Comparison of ENCODE assay signal across 15 mouse cellular contexts in the genomic region with DNA sequence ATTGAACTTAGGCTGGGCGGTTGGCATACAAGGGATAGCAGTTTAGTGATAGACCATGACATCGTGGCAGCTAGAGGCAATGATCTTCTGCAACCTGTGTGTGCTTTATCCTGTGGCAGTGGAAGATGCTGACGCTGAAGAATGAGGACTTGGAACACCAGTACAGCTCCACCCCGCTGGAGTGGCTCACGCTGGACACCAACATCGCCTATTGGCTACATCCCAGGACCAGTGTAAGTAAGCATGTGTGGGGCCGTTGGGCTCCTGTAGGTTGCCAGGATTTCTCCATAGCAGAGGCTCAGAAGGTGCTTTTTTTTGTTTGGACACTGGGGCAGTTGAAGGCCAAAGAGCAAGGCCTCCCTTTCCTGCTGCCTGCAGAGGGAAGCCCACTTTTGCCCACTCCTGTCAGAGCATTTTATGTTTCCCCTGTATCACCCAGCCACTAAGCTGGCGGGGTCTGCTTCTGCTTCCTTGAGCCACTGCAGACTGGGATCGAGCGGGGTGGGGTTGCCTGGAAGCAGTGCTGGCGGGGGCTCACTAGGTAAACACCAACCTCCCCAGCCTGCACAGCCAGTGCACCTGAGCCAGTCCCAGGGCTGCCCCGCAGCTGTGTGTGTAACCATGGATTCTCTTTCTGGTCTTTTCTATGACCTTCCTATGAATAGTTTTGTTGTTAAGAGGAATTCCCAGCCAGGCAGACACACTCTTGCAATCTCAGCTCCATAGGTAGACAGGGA. TPM values are rescaled to one million over a fixed set of nuclear protein-coding genes. Genes with fewer than 3 reads are reported as not detected.
DNase-seq lines count a peak whose midpoint lies in the region; ATAC-seq and TF ChIP-seq lines count a peak whose summit lies in the region.
"Had no signal": no experiment of that assay in that cellular context is flagged by ENCODE, and none has a peak within 500 bp of the region (broad histone marks: within the 10 kb centered on the region; RNA-seq: fewer than 3 reads in every experiment).

No protein-coding gene starts in this region.

- no peaks in the 10 kb centered on the region for H3K27me3 ChIP-seq in liver, postnatal 0 days (ENCODE audit: insufficient read depth, low read length)
- H3K27me3 ChIP-seq in liver, embryonic 12.5 days (replicated peaks): no peaks in the 10 kb centered on the region
- no peaks in the 10 kb centered on the region for H3K27me3 ChIP-seq in lung, postnatal 0 days (replicated peaks; ENCODE audit: insufficient read depth, low read length)
- H3K27me3 ChIP-seq: embryonic facial prominence, embryonic 13.5 days; midbrain, embryonic 12.5 days had no signal

- no peak overlapping the region for H3K27ac ChIP-seq in liver, postnatal 0 days (ENCODE audit: low read depth)
- no peak overlapping the region for H3K27ac ChIP-seq in liver, embryonic 12.5 days
- H3K27ac ChIP-seq in lung, postnatal 0 days (ENCODE audit: low read length): peak overlapping the region; percentile 32; the same call in 1 of the 2 replicates
- H3K27ac ChIP-seq: embryonic facial prominence, embryonic 13.5 days; layer of hippocampus, adult 2 months; liver, embryonic 14.5 days; midbrain, embryonic 12.5 days had no signal

- no peak for TF ChIP-seq EP300 in liver, postnatal 0 days (IDR thresholded peaks at IDR 0.05; ENCODE audit: low read depth)
- TF ChIP-seq EP300 in lung, postnatal 0 days (IDR thresholded peaks at IDR 0.05): no peak

- H3K4me3 ChIP-seq in liver, postnatal 0 days (ENCODE audit: low read depth, low read length): no peak overlapping the region
- no peak overlapping the region for H3K4me3 ChIP-seq in liver, embryonic 12.5 days
- H3K4me3 ChIP-seq in lung, postnatal 0 days (ENCODE audit: low read depth, low read length): no peak overlapping the region
- H3K4me3 ChIP-seq: embryonic facial prominence, embryonic 13.5 days; layer of hippocampus, adult 2 months; midbrain, embryonic 12.5 days had no signal

- peaks cover under 1% of the 10 kb centered on the region; the same call in 1 of the 2 replicates for H3K4me1 ChIP-seq in liver, postnatal 0 days (ENCODE audit: insufficient read depth)
- no peaks in the 10 kb centered on the region for H3K4me1 ChIP-seq in liver, embryonic 12.5 days
- no peaks in the 10 kb centered on the region; the same call in 1 of the 2 replicates for H3K4me1 ChIP-seq in lung, postnatal 0 days (ENCODE audit: insufficient read depth, low read depth, low read length)
- H3K4me1 ChIP-seq: embryonic facial prominence, embryonic 13.5 days; midbrain, embryonic 12.5 days had no signal

- 72% methylated on average over 12 of the region's 12 CpGs for WGBS in liver, postnatal 0 days (ENCODE audit: insufficient replicate concordance)
- WGBS in liver, embryonic 12.5 days (ENCODE audit: insufficient replicate concordance): 82% methylated on average over 12 of the region's 12 CpGs
- WGBS in lung, postnatal 0 days: 65% methylated on average over 12 of the region's 12 CpGs

- no peak overlapping the region for H3K9ac ChIP-seq in liver, postnatal 0 days (replicated peaks)
- no peak overlapping the region for H3K9ac ChIP-seq in liver, embryonic 12.5 days
- H3K9ac ChIP-seq in lung, postnatal 0 days (replicated peaks; ENCODE audit: low read depth): no peak overlapping the region
- H3K9ac ChIP-seq: embryonic facial prominence, embryonic 13.5 days; liver, embryonic 14.5 days; midbrain, embryonic 12.5 days had no signal

- H3K9me3 ChIP-seq in liver, postnatal 0 days (ENCODE audit: low read length): no peaks in the 10 kb centered on the region
- H3K9me3 ChIP-seq in liver, embryonic 12.5 days (replicated peaks): no peaks in the 10 kb centered on the region
- no peaks in the 10 kb centered on the region for H3K9me3 ChIP-seq in lung, postnatal 0 days (ENCODE audit: low read length)
- H3K9me3 ChIP-seq: embryonic facial prominence, embryonic 13.5 days; midbrain, embryonic 12.5 days had no signal

- peaks cover 47% of the 10 kb centered on the region for H3K36me3 ChIP-seq in liver, postnatal 0 days (replicated peaks; ENCODE audit: insufficient read depth, low read length)
- H3K36me3 ChIP-seq in liver, embryonic 12.5 days: peaks cover 97% of the 10 kb centered on the region
- H3K36me3 ChIP-seq in lung, postnatal 0 days (ENCODE audit: insufficient read depth, low read length): peaks cover 5% of the 10 kb centered on the region; the same call in 1 of the 2 replicates

- peak; percentile 30 for ATAC-seq in liver, postnatal 0 days
- ATAC-seq in liver, embryonic 12.5 days: no peak
- peak; percentile 37 for ATAC-seq in lung, postnatal 0 days
- ATAC-seq in erythroid progenitor cell, adult 5-6 weeks (replicated peaks; ENCODE audit: low FRiP score, poor library complexity, severe bottlenecking): no peak
- ATAC-seq: forebrain, embryonic 14.5 days had no signal

- H3K4me2 ChIP-seq in liver, postnatal 0 days (ENCODE audit: low read depth, low read length): no peak overlapping the region
- no peak overlapping the region for H3K4me2 ChIP-seq in liver, embryonic 12.5 days
- H3K4me2 ChIP-seq in lung, postnatal 0 days (replicated peaks; ENCODE audit: low read depth, low read length): no peak overlapping the region
- H3K4me2 ChIP-seq: embryonic facial prominence, embryonic 13.5 days; midbrain, embryonic 12.5 days had no signal

- DNase-seq in gastrocnemius, adult 18-20 months (ENCODE audit: low spot score): peak; percentile 73
- no peak for DNase-seq in gastrocnemius, postnatal 4 days (ENCODE audit: low spot score in 2 of 2)
- DNase-seq in liver, postnatal 0 days: no peak
- DNase-seq in lung, postnatal 0 days (ENCODE audit: low spot score): peak; percentile 61
- peak; percentile 63 for DNase-seq in testis, postnatal 10 days (ENCODE audit: low spot score)
- no peak for DNase-seq in B cell, adult 2 months
- DNase-seq: heart, postnatal 14 days; thymus, postnatal 25 days had no signal

- TF ChIP-seq CTCF in liver, postnatal 0 days (IDR thresholded peaks at IDR 0.05; ENCODE audit: low read depth): no peak
- TF ChIP-seq CTCF in lung, postnatal 0 days (IDR thresholded peaks at IDR 0.05): no peak

RNA-seq across cellular contexts. Expression of a gene that starts 8.0 kb away (rescaled TPM):
- total RNA-seq in gastrocnemius, adult 18-20 months (2021): 10 to 100 TPM; 11.4 to 11.6 TPM
- 10 to 100 TPM; 24.5 to 27.2 TPM for total RNA-seq in gastrocnemius, postnatal 4 days (2021)
- polyA plus RNA-seq in liver, postnatal 0 days (2015; fragmentation: Nextera tagmentation; extraction: Ambion mirVana): 26.9 and 33.3 TPM in 2 replicates
- polyA plus RNA-seq in liver, embryonic 12.5 days (2016; fragmentation: Nextera tagmentation; extraction: Ambion mirVana): 39.9 and 42.0 TPM in 2 replicates
- 50.9 and 57.7 TPM in 2 replicates for polyA plus RNA-seq in lung, postnatal 0 days (2015; fragmentation: Nextera tagmentation; extraction: Ambion mirVana)
- total RNA-seq in erythroid progenitor cell, adult 5-6 weeks (2015; ENCODE audit: low replicate concordance): 7.5 and 11.5 TPM in 2 replicates
- total RNA-seq in erythroid progenitor cell, adult 5-6 weeks (2017; ENCODE audit: low replicate concordance): 20.4 and 20.9 TPM in 2 replicates

RNA-seq across cellular contexts. Expression of a gene that starts 15.6 kb away (rescaled TPM):
- total RNA-seq in gastrocnemius, adult 18-20 months (2021): 10 to 100 TPM; 10.2 to 11.1 TPM
- total RNA-seq in gastrocnemius, postnatal 4 days (2021): 10 to 100 TPM; 15.8 to 17.5 TPM
- polyA plus RNA-seq in liver, postnatal 0 days (2015; fragmentation: Nextera tagmentation; extraction: Ambion mirVana): 6.3 and 6.4 TPM in 2 replicates
- polyA plus RNA-seq in liver, embryonic 12.5 days (2016; fragmentation: Nextera tagmentation; extraction: Ambion mirVana): 19.1 and 20.0 TPM in 2 replicates
- 9.2 TPM in 2 replicates for polyA plus RNA-seq in lung, postnatal 0 days (2015; fragmentation: Nextera tagmentation; extraction: Ambion mirVana)
- 14.1 and 23.1 TPM in 2 replicates for total RNA-seq in erythroid progenitor cell, adult 5-6 weeks (2015; ENCODE audit: low replicate concordance)
- total RNA-seq in erythroid progenitor cell, adult 5-6 weeks (2017; ENCODE audit: low replicate concordance): 18.0 and 36.3 TPM in 2 replicates

RNA-seq across cellular contexts. Expression of a gene that starts 35.2 kb away (rescaled TPM):
- total RNA-seq in gastrocnemius, adult 18-20 months (2021): 10 to 100 TPM; 56.7 to 56.9 TPM
- total RNA-seq in gastrocnemius, postnatal 4 days (2021): 10 to 100 TPM; 91.5 to 93.0 TPM
- 5.8 and 7.0 TPM in 2 replicates for polyA plus RNA-seq in liver, postnatal 0 days (2015; fragmentation: Nextera tagmentation; extraction: Ambion mirVana)
- polyA plus RNA-seq in liver, embryonic 12.5 days (2016; fragmentation: Nextera tagmentation; extraction: Ambion mirVana): 13.0 and 14.4 TPM in 2 replicates
- polyA plus RNA-seq in lung, postnatal 0 days (2015; fragmentation: Nextera tagmentation; extraction: Ambion mirVana): 20.0 and 21.9 TPM in 2 replicates
- total RNA-seq in erythroid progenitor cell, adult 5-6 weeks (2015; ENCODE audit: low replicate concordance): 32.7 and 43.2 TPM in 2 replicates
- total RNA-seq in erythroid progenitor cell, adult 5-6 weeks (2017; ENCODE audit: low replicate concordance): 39.0 and 62.4 TPM in 2 replicates

RNA-seq across cellular contexts. Expression of a gene that starts 35.9 kb away (rescaled TPM):
- 100 to 1,000 TPM; 143 to 148 TPM for total RNA-seq in gastrocnemius, adult 18-20 months (2021)
- total RNA-seq in gastrocnemius, postnatal 4 days (2021): 100 to 1,000 TPM; 160 to 162 TPM
- 188 and 209 TPM in 2 replicates for polyA plus RNA-seq in liver, postnatal 0 days (2015; fragmentation: Nextera tagmentation; extraction: Ambion mirVana)
- polyA plus RNA-seq in liver, embryonic 12.5 days (2016; fragmentation: Nextera tagmentation; extraction: Ambion mirVana): 214 and 218 TPM in 2 replicates
- polyA plus RNA-seq in lung, postnatal 0 days (2015; fragmentation: Nextera tagmentation; extraction: Ambion mirVana): 290 and 299 TPM in 2 replicates
- total RNA-seq in erythroid progenitor cell, adult 5-6 weeks (2015; ENCODE audit: low replicate concordance): 49.4 and 68.7 TPM in 2 replicates
- 77.7 and 95.8 TPM in 2 replicates for total RNA-seq in erythroid progenitor cell, adult 5-6 weeks (2017; ENCODE audit: low replicate concordance)

Comparison
In these comparisons a context has a peak if more than half of its experiments do, and no peak if none do; other contexts are left out.
1. DNase-seq: peak in gastrocnemius, adult 18-20 months (single experiment), lung, postnatal 0 days (single experiment) and testis, postnatal 10 days (single experiment); none in gastrocnemius, postnatal 4 days (0 of 2), liver, postnatal 0 days (single experiment) and B cell, adult 2 months (0 of 2).
2. ATAC-seq: peak in liver, postnatal 0 days (single experiment) and lung, postnatal 0 days (single experiment); none in liver, embryonic 12.5 days (single experiment) and erythroid progenitor cell, adult 5-6 weeks (single experiment).